ENCODE assay signal across 11 mouse cellular contexts in the genomic region with DNA sequence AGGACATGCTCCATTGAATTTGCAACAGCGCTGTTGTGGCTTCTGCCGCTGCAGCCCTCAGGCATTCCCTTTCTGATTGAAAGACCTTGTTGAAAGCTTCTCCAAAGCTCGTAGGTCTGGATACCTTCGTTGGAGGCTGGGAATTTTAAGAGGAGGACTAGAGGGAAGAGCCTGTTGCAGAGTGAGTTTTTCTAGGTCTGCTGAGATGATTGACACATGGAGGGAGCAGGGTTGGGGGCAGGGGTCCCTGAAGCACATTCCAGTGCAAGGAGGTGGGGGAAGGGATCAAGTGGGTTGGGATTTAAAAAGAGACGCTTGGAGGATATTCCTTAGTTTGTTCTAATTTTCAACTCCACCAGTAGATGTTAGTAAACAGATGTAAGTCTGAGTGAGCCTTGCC. TPM values are rescaled to one million over a fixed set of nuclear protein-coding genes. Genes with fewer than 3 reads are reported as not detected.
DNase-seq lines count a peak whose midpoint lies in the region; ATAC-seq and TF ChIP-seq lines count a peak whose summit lies in the region.
"Had no signal": no experiment of that assay in that cellular context is flagged by ENCODE, and none has a peak within 500 bp of the region (broad histone marks: within the 10 kb centered on the region; RNA-seq: fewer than 3 reads in every experiment).

No protein-coding gene starts in this region.

- no peaks in the 10 kb centered on the region for H3K27me3 ChIP-seq in heart, embryonic 15.5 days
- H3K27me3 ChIP-seq in forebrain, postnatal 0 days (ENCODE audit: insufficient read depth, low read length): no peaks in the 10 kb centered on the region
- no peaks in the 10 kb centered on the region for H3K27me3 ChIP-seq in midbrain, embryonic 14.5 days (ENCODE audit: control insufficient read depth, insufficient read depth, low read length)
- H3K27me3 ChIP-seq in thymus, adult 2 months (ENCODE audit: control insufficient read depth, insufficient read depth, low read length): no peaks in the 10 kb centered on the region

- no peaks in the 10 kb centered on the region for H3K36me3 ChIP-seq in heart, embryonic 15.5 days
- H3K36me3 ChIP-seq in forebrain, postnatal 0 days (ENCODE audit: insufficient read depth): no peaks in the 10 kb centered on the region
- peaks cover 11% of the 10 kb centered on the region; the same call in 1 of the 2 replicates for H3K36me3 ChIP-seq in midbrain, embryonic 14.5 days (ENCODE audit: control insufficient read depth, insufficient read depth, low read length)
- H3K36me3 ChIP-seq in thymus, adult 2 months (ENCODE audit: control insufficient read depth, insufficient read depth, low read length): no peaks in the 10 kb centered on the region; the same call in 1 of the 2 replicates

- no peaks in the 10 kb centered on the region for H3K9me3 ChIP-seq in heart, embryonic 15.5 days (replicated peaks)
- no peaks in the 10 kb centered on the region for H3K9me3 ChIP-seq in forebrain, postnatal 0 days (ENCODE audit: low read length)
- H3K9me3 ChIP-seq in midbrain, embryonic 14.5 days (ENCODE audit: control insufficient read depth, low read length): no peaks in the 10 kb centered on the region

- H3K9ac ChIP-seq in heart, embryonic 15.5 days: no peak overlapping the region
- H3K9ac ChIP-seq in forebrain, postnatal 0 days: peak overlapping the region; percentile 51
- peak overlapping the region; percentile 95 for H3K9ac ChIP-seq in midbrain, embryonic 14.5 days (replicated peaks; ENCODE audit: low read length)
- H3K9ac ChIP-seq: liver, embryonic 14.5 days had no signal

- TF ChIP-seq POLR2A in thymus, adult 2 months (IDR thresholded peaks at IDR 0.05; ENCODE audit: control insufficient read depth, extremely low read depth, insufficient read depth, low read length, poor library complexity): no peak

- no peak for TF ChIP-seq CTCF in forebrain, postnatal 0 days (IDR thresholded peaks at IDR 0.05; ENCODE audit: low read depth)
- TF ChIP-seq CTCF in thymus, adult 2 months (IDR thresholded peaks at IDR 0.05; ENCODE audit: borderline replicate concordance, control insufficient read depth, extremely low read depth, insufficient read depth, low read length, poor library complexity): no peak

- peak overlapping the region; percentile 93 for H3K4me2 ChIP-seq in heart, embryonic 15.5 days
- peak overlapping the region; percentile 73 for H3K4me2 ChIP-seq in forebrain, postnatal 0 days (ENCODE audit: low read depth)
- peak overlapping the region; percentile 88 for H3K4me2 ChIP-seq in midbrain, embryonic 14.5 days (ENCODE audit: low read length)

- 20% methylated on average over 5 of the region's 5 CpGs for WGBS in heart, embryonic 15.5 days
- 5% methylated on average over 5 of the region's 5 CpGs for WGBS in forebrain, postnatal 0 days
- WGBS in midbrain, embryonic 14.5 days: 4% methylated on average over 5 of the region's 5 CpGs
- 92% methylated on average over 5 of the region's 5 CpGs for WGBS in thymus, adult 2 months

- no peak for DNase-seq in heart, adult 8-10 months (ENCODE audit: low spot score)
- peak; percentile 55 for DNase-seq in embryo, embryonic 10.5 days (ENCODE audit: low spot score)
- no peak for DNase-seq in forebrain, postnatal 0 days
- DNase-seq in midbrain, embryonic 14.5 days: peak; percentile 41
- DNase-seq in thymus, adult 2 months: no peak
- no peak for DNase-seq in right cerebral cortex, adult 18-20 months

- peak overlapping the region; percentile 86 for H3K4me3 ChIP-seq in heart, embryonic 15.5 days
- peak overlapping the region; percentile 82 for H3K4me3 ChIP-seq in forebrain, postnatal 0 days (ENCODE audit: low read depth, low read length)
- peak overlapping the region; percentile 81 for H3K4me3 ChIP-seq in midbrain, embryonic 14.5 days (replicated peaks; ENCODE audit: low read depth, low read length)
- H3K4me3 ChIP-seq in thymus, adult 2 months (ENCODE audit: control insufficient read depth, insufficient read depth, low read length): no peak overlapping the region

- peaks cover 43% of the 10 kb centered on the region for H3K4me1 ChIP-seq in heart, embryonic 15.5 days (replicated peaks)
- H3K4me1 ChIP-seq in forebrain, postnatal 0 days (ENCODE audit: insufficient read depth): peaks cover 20% of the 10 kb centered on the region
- H3K4me1 ChIP-seq in midbrain, embryonic 14.5 days (ENCODE audit: control insufficient read depth, insufficient read depth, low read length): peaks cover 46% of the 10 kb centered on the region
- peaks cover 28% of the 10 kb centered on the region for H3K4me1 ChIP-seq in thymus, adult 2 months (replicated peaks; ENCODE audit: control insufficient read depth, insufficient read depth, low read length)

- H3K27ac ChIP-seq in heart, embryonic 15.5 days: peak overlapping the region; percentile 52
- H3K27ac ChIP-seq in forebrain, postnatal 0 days (ENCODE audit: low read depth, low read length): no peak overlapping the region
- H3K27ac ChIP-seq in midbrain, embryonic 14.5 days (replicated peaks; ENCODE audit: low read depth, low read length): peak overlapping the region; percentile 66
- no peak overlapping the region for H3K27ac ChIP-seq in thymus, adult 2 months (ENCODE audit: control insufficient read depth, insufficient read depth, low read length)
- H3K27ac ChIP-seq: liver, embryonic 14.5 days had no signal

- ATAC-seq in heart, embryonic 15.5 days (replicated peaks; ENCODE audit: insufficient number of reproducible peaks, insufficient read depth, low FRiP score, low read depth): no peak
- no peak for ATAC-seq in forebrain, postnatal 0 days
- ATAC-seq in midbrain, embryonic 14.5 days (ENCODE audit: low FRiP score, low TSS enrichment): no peak
- no peak for ATAC-seq in erythroid progenitor cell, adult 5-6 weeks (replicated peaks; ENCODE audit: low FRiP score, poor library complexity, severe bottlenecking)
- ATAC-seq: activated CD4-positive, CD25-positive, alpha-beta regulatory T cell, adult 4 months; CD4-positive, CD25-positive, alpha-beta regulatory T cell, adult 4 months had no signal

RNA-seq across cellular contexts. Expression of a gene that starts 3.1 kb away (rescaled TPM):
- 18.5 and 20.1 TPM in 2 replicates for polyA plus RNA-seq in heart, embryonic 15.5 days (2015; fragmentation: Nextera tagmentation; extraction: Ambion mirVana)
- total RNA-seq in heart, adult 8-10 months (2022): 10 to 100 TPM; 13.9 to 20.4 (median 14.5) TPM
- total RNA-seq in forebrain, postnatal 0 days (2014; rRNA removed): 400 and 473 TPM in 2 replicates
- polyA plus RNA-seq in forebrain, postnatal 0 days (2015; fragmentation: Nextera tagmentation; extraction: Ambion mirVana): 287 and 333 TPM in 2 replicates
- 131 and 247 TPM in 2 replicates for polyA plus RNA-seq in midbrain, embryonic 14.5 days (2014; fragmentation: Nextera tagmentation; extraction: Ambion mirVana)
- 24.4 and 29.5 TPM in 2 replicates for polyA plus RNA-seq in thymus, adult 2 months (2012; rRNA removed)
- total RNA-seq in erythroid progenitor cell, adult 5-6 weeks (2015; ENCODE audit: low replicate concordance): not detected in 2 replicates
- 0.77 TPM in 1 of 2 replicates, not detected in the other for total RNA-seq in erythroid progenitor cell, adult 5-6 weeks (2017; ENCODE audit: low replicate concordance)

RNA-seq across cellular contexts. Expression of a gene that starts 18.4 kb away (rescaled TPM):
- polyA plus RNA-seq in heart, embryonic 15.5 days (2015; fragmentation: Nextera tagmentation; extraction: Ambion mirVana): 69.4 and 72.5 TPM in 2 replicates
- total RNA-seq in heart, adult 8-10 months (2022): 10 to 100 TPM; 65.2 to 73.0 (median 68.1) TPM
- 107 and 108 TPM in 2 replicates for total RNA-seq in forebrain, postnatal 0 days (2014; rRNA removed)
- polyA plus RNA-seq in forebrain, postnatal 0 days (2015; fragmentation: Nextera tagmentation; extraction: Ambion mirVana): 128 and 138 TPM in 2 replicates
- 99.8 and 106 TPM in 2 replicates for polyA plus RNA-seq in midbrain, embryonic 14.5 days (2014; fragmentation: Nextera tagmentation; extraction: Ambion mirVana)
- 42.0 and 42.2 TPM in 2 replicates for polyA plus RNA-seq in thymus, adult 2 months (2012; rRNA removed)
- 22.3 and 28.1 TPM in 2 replicates for total RNA-seq in erythroid progenitor cell, adult 5-6 weeks (2015; ENCODE audit: low replicate concordance)
- 25.0 and 30.9 TPM in 2 replicates for total RNA-seq in erythroid progenitor cell, adult 5-6 weeks (2017; ENCODE audit: low replicate concordance)

Comparison
In these comparisons a context has a peak if more than half of its experiments do, and no peak if none do; other contexts are left out.
1. H3K27ac ChIP-seq: peak in heart, embryonic 15.5 days (single experiment) and midbrain, embryonic 14.5 days (single experiment); none in forebrain, postnatal 0 days (single experiment) and thymus, adult 2 months (single experiment).
2. DNase-seq: peak in embryo, embryonic 10.5 days (single experiment) and midbrain, embryonic 14.5 days (single experiment); none in heart, adult 8-10 months (single experiment), forebrain, postnatal 0 days (single experiment), thymus, adult 2 months (single experiment) and right cerebral cortex, adult 18-20 months (single experiment).
3. Peak in every context shown above with its lines, with median percentiles within 50 percentile points of each other: H3K4me2 ChIP-seq.